Mouse (Mus musculus) c-Kit-positive CD71-negative TER-119-negative erythroid progenitor cells, embryonic 14.5 days (primary cell): Measurements from ENCODE around the gene Fabp7.

Experiments used
- DNase-seq: peaks from one replicate; pipeline ENCODE4 v3.0.0-alpha.2; 2013; ENCODE audit warnings: low read depth

Fabp7 gene

DNA sequence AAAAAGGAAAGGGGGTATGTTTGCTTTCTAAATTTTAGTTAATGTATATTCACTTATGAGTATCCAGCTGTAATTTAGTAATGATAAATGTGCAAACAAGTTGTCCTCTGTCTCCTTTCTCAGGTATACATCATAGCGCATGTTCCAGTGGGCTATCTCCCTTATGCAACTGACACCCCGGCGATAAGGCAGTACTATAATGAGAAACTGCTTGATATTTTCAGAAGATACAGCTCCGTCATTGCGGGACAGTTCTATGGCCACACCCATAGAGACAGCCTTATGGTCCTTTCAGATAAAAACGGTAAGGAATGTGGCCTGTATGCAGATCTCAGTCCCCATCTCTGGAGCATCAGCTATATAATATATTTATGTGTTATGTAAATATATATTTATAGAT, 23.1 kb downstream of the Fabp7 start:
- no peak for DNase-seq

- DNase-seq = no peak
These were observed 27.6 kb downstream of the Fabp7 start for GRCm38 (mm10) chr10:57812161-57812856.

DNA sequence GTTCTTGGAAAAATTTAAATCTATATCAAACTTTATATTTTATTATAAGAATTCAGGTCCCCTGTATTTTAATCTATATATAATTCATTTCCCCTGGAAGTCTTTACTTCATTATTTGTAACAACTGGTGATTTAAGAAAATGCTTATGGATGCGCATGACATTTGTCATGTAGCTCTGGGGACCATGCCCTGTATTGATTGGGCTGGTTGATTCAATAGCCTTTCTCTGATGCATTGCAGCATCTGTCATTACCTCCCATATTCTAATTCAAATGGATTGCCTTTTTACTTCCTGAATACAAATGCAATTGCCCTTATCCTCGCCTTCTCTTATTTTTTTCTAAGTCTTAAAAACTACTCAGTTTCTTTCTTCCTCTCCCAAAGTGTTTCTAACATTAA, 29.6 kb downstream of the Fabp7 start:
- DNase-seq = no peak

DNA sequence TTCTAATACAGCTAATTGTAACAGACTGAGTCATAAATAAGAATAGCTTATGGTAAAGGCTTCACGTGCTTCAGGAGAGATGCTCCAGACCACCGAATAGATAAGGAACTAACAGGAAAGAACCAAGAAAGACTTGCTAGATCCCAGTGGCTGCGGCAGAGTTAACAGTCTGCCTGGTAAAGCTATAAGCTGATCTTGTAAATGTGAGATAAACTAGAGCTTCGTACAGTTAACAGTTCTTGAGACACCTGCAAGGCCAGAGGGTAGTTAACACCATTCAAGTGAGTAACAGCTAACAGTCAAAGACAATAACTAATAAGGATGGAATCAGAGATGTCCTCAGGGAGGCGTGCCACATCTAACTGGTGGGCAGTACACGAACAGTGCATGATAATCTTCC, 31.2 kb downstream of the Fabp7 start:
- DNase-seq = no peak

DNA sequence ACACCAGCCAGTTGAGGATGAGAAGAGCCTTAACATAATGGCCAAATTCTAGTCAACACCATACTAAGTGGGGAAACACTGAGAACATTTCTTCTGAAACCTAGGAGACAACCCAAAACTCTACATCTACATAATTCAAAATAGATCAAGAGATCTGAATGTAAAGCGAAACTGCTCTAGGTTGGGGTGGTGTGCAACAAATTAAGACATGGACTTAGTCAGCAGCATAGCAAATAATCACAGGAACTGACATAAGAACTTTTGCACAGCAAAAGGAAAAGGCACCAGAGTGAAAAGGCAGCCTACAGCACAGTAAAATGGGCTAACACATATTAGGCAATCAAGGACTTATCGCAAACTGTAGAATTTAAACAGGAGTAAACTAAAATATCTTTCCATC, 34.5 kb downstream of the Fabp7 start:
- DNase-seq = no peak

DNA sequence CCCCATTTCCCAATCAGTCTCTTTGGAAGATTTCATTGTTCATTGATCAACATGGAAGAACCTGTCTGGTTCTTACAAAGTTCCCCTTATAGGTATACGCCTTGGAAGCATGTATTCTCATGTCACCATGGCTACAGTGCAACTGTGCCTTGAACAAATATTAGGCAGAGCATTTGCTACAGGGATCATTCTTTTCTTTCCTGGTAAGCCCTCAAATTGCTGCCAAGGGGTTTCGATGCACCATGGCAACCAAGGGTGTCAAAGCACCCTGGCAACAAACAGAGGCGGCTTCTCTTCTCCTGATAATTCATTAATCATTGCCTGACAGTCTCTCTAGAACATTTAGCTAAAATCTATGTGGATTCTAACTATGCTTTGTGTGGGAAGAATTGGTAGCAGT, 37.8 kb downstream of the Fabp7 start:
- DNase-seq = no peak

- no peak for DNase-seq
These were observed 44.0 kb downstream of the Fabp7 start for GRCm38 (mm10) chr10:57828649-57829048.

DNA sequence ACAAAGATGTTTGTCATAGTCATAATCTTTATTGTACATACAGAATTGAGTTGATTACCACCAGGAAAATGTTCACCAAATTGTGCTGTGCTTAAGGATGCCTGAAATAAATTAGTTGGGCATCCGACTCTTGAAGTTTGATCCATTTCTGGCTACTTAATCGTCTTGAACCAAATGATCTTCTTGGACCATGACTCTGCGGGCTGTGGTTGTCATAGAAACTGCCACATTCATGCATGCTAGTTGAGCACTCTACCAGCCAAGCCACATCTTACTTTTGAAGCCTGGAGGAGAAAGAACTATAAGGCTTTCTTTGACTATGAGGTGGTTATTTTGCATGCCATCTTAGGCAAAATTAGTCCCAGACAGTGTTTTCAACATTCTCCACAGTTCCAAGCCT, 44.9 kb downstream of the Fabp7 start:
- DNase-seq = no peak

DNA sequence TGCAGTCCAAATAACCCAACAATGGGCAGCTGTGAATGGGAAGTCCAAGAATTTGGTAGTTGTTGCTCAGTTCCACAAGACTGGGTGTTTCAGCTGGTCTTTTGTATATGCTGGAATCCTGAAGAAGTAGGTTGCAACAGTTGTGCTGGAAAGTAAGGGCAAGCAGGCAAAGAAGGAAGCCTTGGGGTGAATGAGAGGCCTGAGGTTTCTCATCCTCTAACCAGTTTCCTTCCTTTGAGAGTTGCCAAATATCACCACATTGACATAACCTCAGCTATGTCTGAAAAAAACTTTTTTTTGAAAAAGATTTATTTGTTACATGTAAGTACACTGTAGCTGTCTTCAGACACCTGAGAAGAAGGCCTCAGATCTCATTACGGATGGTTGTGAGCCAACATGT, 50.4 kb downstream of the Fabp7 start:
- no peak for DNase-seq

- no peak for DNase-seq
These were observed 51.3 kb downstream of the Fabp7 start for GRCm38 (mm10) chr10:57835982-57836381.
